Mouse (Mus musculus) mature B cell (primary cell): Measurements from ENCODE around the gene Bpi.

Experiments
- in situ Hi-C: fragments of 300-500 bp; cut with MboI; formaldehyde crosslinking; loops from 2 replicates; pipeline ENCODE4 v1.14.3; 2019

Bpi gene

DNA sequence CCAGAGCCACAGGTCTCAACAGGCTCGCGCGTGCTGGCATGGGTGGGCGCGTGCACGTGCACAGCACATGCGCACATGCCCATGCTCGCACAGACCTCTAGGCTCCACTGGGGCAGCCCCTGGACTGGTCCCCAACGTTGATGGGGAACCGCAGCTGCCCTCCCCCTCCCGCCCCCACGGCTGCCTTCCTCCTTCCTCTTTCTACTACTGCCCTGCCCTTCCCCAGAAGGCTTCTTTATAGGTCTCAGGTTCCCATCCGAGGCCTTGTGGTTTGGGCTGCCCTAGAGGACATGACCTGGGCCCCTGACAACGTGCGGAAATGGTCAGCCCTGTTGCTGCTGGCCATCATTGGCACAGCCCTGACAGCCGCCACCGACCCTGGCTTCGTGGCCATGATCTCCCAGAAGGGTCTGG, at the start of gene Bpi:
Gene Bpi, plus strand, starts transcription at position 90 of the 414 bp plus-strand sequence.
- in situ Hi-C loops, result no loop called here

DNA sequence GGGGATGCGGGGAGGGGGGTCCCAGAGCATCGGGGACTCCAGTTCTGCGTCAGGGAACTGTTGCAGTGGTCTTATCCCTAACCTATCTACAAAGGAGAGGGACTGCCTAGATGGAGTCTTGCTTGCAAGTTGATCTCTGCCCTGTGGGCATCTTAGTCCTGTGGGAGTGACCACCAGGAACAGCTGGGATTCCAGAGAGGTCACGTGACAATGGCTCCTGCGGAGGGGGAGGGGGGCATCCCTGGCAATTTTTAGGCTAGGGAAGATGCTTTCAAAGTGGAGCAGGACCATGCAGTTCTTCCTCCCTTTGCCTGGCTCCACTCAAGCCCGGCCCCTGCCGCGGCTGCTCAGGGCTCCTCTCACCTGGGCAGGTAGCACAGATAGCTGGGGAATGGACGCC, 48.1 kb upstream of the Bpi start:
- in situ Hi-C loops, result no loop called here

DNA sequence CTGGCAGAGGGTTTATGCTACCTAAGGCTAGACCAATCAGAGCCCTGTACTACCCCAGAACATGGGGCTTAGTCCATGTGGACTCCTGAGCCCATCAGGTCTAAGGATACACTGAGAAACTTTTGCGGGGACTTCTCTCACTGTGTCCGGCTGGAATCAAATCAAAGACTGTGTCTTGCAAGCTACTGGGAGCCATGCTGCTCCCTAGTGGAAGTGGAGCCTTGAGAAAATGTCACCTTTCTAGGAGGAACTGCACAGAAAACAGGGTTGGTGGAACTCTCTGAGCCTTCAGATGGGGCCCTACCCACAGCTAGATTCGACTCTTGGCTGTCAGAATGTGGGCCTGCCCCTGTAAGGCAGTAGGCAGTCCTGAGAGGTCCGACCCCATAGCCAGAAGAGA, 47.4 kb upstream of the Bpi start:
- in situ Hi-C loops, result no loop called here

DNA sequence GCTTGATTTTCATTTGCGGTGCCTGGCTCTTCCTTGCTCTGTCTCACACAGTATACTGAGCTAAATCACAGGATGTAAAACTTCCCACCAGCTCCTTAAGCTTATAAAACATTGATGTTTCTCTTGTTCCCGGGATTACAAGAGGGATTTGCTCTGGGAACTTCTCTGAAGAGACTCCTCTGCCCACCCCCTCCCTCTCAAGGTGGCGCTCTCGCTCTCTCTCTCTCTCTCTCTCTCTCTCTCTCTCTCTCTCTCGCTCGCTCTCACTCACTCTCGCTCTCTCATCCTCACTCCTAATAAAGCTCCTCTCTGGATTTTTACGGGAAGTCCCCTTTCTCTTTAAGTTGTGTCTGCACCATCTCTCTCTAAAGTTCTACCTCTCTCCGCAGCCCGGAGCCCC, 46.9 kb upstream of the Bpi start:
- in situ Hi-C loops, result no loop called here

DNA sequence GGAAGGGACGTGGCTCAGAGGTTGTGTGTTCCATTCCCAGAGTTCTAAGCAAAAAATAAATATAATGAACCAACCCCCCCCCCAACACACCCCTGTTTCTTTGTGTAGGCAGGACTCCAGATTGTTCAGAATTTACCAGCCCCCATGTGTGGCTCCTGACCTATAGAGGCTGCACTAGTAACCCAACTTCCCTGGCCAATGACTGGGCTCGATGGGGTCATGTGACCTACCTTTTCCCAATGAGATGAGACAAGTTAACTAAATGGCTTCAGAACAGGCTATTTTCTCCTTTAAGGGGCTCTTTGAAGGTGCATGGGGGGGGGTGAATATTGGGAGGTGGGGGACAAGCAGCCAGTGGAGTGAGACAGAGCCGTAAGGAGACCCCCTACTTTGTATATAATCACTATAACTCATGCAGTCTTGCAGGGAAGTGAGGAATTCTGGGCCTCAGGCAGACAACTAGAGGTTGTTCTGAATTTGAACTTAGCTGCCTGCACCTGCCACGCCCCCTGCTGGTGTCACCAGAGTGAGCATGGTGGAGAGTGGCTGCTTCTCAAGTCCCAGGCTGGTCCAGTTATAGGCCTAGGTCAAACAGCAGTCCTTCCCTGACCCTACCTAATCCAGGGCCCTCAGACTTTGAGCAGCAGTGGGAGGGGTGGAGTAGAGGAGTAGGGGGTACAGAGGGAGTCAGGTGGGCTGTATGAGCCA, 46.0 kb upstream of the Bpi start:
- in situ Hi-C loops, result no loop called here

DNA sequence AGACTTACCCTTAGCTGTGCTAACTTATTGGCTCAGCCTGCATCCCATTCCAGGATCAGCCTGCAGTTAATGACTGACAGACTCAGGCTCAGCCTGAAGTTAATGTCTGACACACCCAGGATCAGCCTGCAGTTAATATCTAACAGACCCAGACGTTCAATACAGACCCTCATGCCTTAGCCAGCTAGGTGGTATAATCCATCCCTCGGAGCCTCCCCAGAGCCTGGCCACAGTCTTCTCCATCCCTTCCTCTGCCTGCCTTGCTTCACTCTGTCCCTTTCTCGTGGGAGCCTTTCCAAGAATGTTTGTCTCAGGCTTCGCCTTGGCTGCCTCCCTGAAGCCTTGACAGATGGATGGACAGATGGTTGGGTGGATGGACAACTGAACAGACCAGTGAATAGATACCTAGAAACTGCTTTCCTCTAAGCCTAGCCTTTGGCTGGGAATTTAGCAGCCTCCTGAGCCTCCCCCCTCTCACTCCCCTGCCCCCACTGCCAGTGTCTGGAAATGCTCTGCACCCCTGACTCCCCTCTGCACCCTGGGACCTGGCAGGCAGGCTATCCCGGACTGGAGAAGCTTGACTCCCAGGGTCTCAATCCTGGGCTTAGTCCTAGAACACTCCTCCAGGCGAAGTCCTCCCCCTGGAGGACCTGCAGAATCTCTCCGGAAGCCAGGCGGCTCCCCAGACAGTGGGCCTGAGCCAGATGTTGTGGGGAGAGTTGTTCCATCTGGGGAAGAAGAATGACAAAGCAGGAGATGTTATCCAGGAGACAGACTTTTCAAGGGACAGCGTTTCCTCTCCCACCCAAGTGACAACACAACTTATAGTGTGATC, 42.4 kb upstream of the Bpi start:
- in situ Hi-C loops, result no loop called here

DNA sequence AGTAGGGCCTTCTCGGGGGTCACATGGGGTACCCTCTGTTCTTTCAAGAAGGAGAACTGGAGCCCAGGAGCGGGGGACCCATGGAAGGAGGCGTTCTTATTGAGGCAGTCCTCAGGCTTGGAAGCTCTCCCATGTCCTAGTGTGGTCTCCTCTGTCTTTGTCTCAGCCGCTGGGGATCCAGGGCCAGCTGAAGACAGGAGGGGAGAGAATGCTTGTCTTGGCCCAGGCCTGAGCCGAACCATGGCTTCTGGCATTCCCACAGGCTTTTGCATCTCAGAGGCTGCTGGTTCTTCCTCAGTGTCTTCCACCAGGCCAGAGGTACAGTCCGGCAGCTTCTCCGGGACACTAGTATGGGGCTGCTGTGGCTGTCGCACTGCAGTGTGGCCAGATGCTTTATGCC, 41.4 kb upstream of the Bpi start:
- in situ Hi-C loops, result no loop called here

DNA sequence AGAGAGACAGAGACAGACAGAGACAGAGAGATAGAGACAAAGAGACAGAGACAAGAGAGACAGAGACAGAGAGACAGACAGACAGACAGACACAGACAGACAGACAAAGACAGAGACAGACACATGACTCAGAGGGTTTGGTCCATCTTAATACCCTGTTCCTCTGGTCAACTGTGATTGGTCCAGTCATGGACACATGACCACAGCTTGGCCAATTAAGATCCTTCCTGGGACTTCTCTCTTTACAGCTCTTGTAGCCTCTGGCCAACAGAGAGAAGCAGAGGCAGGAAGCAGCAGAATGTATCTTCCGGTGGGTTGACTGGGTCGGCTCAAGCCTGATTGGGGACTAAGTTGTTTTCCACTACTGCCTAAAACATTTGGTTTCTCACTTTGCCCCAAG, 38.3 kb upstream of the Bpi start:
- in situ Hi-C loops, result no loop called here

DNA sequence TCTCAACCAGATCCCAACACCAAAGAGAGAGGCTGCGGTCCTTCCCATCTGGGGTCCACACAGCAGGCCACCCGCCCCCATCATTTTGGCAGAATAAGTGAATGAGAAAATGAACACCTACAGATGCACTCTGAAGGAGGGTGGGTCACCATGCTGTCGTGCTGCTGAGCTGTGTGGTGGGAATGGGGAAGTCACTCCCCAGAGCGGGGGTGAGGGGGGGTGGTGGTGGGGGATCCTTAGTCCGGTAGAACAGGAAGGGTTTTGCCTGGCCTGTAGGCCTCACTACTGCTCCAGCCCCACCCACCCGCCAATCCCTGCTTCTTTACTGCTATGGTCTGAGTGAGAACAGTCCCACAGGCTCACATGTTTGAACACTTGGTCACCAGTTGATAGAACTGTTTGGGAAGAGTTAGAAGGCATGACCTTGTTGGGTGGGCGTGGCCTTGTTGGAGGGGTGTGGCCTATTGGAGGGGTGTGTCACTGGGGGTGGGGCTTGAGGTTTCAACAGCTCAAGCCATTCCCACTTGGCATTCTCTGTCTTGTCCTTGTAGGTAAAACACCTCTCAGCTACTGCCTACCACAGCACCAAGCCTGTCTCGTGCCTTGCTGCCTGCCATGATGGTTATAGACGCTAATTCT, 36.3 kb upstream of the Bpi start:
- in situ Hi-C loops, result no loop called here

DNA sequence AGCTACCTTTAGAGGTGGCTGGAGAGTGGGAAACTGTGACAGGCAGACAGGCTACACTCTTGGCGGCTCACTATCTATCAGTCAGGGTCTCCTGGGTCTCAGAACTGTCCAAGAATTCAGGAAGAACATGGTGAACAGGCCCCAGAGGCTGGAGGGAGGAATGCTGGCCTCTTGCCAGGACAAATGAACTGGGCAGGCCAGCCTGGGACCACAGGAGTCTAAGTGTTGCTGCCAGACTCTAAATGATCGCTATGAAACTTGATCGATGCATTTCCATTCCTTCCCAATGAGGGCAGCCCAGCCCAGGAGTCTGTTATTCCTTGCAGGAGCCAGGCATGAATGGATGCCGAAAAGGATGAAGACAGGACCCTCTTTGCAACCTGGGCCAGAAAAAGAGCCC, 35.2 kb upstream of the Bpi start:
- in situ Hi-C loops, result no loop called here

DNA sequence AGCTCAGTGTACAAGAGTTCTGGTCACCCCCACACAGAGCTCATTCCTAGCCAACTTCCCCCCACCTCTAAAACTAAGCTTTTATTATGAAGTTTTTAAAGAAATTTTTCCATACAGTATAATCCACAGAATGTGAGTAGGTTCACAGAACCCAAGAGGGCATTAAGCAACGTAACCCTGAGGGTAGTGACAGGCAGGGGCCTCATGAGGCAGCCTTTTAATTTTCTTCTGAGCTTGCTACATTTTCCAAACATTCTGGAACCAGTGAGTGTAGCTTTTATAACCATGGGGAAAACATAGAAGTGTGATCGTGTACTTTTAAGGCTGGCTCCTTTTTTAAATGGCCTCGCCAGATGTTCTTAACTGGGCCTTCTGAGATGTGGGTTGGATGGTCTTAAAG, 34.4 kb upstream of the Bpi start:
- in situ Hi-C loops, result no loop called here

DNA sequence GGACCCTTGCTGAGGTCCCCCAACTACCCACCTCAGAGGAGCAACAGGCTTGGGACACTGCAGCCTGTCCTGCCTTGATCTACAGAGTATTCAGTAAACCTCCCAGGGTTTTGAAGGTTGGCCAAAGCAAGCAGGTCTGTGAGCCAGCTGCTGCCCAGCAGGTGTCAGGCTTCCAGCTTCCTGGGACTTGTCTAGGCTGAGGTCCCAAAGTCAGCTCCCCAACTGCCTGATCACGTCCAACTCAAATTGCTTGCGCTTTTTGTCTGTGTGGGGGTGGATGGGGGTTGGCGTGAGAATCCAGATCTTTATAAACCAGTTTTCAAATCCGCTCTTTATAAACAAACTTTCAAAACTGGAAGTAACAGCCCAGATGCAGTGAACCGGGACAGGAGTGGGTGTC, 32.6 kb upstream of the Bpi start:
- in situ Hi-C loops, result no loop called here

DNA sequence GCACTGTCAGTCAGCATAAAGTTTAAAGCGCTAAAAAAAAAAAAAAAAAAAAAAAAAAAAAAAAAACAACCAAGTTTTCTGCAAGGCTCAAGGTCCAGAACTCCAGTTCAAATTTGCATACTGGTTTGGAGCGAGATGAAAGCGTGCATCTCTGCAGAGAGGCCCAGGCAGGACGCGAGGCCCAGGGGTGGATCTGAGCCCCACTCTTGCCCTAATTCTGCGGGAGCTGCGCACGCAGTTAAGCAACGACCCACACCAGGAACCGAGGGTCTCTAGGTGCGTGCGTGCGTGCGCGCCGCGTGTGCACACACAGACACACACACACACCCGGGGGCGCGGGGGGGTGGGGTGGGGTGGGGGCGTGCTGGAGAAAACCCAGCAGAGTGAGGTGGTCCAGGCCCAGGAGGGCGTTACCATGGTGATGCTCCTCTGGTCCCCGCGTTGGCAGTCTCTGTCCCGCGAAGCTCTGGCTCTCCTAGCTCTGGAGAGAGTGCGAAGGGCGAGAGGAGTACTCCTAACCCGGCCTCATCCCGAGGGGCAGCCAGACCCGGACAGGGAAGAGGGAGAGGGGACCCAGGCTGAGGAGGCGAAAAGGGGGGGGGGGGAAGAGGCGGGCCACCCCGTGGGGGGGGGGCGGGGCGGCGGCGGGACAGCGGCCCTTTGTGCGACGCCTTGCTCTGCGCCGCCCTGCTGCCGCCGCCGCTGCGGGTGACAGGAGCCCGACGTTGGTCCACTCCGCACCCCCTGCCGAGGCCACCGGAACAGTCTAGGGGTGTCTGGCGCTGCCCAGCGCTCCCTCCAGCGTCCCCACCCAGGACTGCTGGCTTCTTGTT, 29.0 kb upstream of the Bpi start, which contains the start of gene D630003M21Rik:
Gene D630003M21Rik, minus strand, starts transcription at position 553 of the 833 bp plus-strand sequence.
- in situ Hi-C loops, result no loop called here

DNA sequence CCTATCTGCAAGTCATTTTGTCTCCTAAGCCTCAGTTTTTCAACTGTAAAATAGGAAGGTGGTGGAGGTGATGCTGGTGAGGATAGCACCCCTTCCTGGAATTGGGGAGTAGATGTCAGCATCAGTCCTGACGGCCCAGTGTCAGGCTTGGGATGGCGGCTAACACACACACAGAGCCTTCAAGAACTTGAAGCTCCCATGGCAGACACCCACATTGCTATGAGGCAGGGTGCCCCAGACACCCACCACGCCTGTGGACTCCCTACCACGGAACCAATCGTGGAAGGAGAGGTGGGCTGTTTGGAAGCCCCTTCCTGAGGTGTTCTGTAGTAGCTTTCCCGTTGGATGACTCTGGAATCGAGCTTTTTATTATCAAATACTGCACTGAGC, 28.4 kb upstream of the Bpi start:
- in situ Hi-C loops, result no loop called here

DNA sequence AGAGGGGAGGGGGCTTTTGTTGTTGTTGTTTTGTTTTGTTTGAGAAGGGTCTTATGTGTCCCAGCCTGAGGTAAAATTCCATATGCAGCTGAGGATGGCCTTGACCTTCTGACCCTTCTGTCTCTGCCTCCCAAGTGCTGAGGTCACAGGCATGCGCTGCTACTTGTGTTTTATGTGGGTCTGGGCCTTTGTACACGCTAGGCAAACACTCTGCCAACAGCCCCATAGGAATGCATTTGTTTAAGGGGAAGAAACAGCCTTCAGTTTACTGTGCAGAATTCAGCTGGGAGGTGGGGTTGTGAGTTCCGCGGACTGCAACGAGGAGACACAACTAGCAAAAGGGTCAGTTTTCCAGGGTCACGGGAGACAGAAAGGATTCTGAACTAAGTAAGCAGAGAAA, 27.3 kb upstream of the Bpi start:
- in situ Hi-C loops, result no loop called here

DNA sequence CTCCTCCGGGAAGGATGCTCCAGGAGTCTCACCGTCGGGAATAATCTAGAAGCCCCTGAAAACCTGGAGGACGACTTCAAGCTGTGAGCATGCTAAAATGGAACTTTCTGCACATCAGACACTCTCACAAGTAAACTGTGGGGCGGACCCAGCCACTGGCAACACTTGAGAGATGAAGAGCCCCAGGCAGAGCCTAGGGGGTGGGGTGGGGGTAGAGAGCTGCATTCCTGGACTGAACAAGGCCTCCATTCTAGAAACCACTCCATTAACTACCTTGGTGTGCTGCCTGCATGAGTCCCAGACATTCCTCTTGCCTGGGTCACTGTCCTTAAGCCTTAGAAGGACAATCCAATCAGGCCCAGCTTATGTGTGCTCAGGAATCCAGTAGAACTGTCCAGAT, 26.8 kb upstream of the Bpi start:
- in situ Hi-C loops, result no loop called here

DNA sequence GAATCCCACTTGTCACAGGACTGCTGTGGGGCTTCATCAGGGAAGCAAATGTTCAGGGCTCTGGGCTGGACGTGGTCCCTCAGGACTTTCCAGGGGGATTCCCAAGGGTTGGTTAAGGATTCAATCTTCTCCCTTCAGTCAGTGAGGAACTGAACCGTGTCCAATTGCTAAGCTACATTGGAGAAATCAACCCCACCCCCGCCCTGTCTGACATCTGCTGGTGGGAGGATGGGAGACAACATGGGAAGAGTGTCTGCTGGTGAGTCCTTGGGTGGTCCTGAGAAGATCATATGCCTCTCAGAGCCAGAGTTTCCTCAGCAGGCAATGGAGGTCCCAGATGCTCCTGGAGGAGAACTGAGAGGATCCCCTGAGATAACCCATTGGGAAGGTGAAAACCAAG, 25.5 kb upstream of the Bpi start:
- in situ Hi-C loops, result no loop called here

DNA sequence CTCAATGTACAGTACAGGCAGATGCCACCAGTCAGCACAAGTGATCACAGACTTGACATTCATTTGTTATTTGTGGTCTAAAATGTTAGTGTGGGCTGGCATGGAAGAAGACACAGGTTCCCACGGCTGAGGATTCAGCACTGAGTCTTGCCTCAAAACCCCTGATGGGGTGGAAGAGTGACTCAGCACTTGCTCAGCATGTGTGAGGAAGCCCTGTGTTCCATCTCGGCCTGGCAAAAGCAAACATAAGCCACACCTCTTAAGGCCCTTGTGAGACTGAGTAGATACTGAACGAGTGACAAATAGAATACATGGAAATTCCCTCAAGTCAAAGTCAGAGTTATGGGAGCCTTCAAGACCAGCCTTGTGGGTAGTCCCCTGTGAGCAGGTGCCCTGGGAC, 24.8 kb upstream of the Bpi start:
- in situ Hi-C loops, result no loop called here

DNA sequence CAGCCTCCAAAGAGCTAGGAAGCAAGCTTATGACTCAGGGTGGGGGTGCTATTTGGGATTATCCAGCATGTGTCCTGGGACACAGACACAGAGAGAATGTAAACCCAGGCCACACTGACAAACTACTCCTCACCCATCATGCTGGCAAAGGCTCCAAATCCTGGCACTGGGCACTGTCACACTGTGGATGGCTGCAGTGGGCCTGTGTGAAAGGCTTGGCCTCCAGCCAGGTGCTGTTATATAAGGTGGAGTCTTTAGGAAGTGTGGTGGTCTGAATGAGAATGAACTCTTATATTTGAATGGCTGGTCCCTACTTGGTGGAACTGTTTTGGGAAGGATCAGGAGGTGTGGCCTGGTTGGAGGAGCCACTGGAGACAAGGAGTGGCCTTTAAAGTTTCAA, 21.2 kb upstream of the Bpi start:
- in situ Hi-C loops, result no loop called here

DNA sequence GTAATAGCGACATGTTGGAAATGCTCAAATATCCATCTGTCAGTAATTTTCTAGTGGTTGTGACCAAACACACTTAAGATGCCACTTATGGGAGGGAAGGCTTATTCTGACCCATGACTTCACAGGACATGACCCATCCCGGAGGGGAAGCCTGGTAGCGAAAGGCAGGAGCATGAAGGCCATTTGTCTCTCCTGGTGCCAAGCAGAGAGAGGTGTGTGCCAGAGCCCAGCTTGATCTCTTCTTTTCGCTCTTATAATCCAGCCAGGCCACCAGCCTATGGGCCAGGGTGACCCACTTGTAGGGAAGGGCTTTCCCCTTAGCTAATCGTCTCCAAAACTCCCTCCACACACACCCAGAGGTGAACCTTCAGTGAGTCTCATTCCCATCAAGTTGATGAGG, 19.8 kb upstream of the Bpi start:
- in situ Hi-C loops, result no loop called here

DNA sequence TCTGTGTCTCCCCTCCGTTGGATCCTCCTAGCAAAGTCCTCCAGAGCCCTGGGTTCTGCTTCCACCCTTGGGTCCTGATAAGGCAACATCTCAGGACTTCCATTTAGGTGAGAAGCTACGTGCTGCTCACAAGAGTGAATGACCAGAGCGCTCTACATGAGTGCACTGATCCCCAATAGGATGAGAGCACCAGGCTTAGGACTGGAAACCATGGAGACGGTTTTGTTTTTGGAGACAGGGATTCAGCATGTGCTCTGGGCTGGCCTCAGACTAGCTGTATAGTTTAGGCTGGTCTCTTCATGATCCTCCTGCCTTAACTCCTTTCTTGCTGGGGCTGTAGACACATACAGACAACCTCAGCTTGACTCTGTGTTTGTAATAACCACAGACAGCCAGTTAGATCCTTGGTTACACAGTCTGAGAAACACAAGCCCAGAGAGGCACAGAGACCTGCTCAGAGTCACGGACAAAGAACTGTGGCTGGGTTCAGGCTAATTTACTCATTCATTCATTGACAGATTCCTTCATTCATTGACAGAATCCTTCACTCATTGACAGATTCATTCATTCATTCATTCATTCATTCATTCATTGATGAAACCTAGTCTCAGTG, 16.7 kb upstream of the Bpi start:
- in situ Hi-C loops, result no loop called here
